Comparison of ENCODE assay signal across 13 mouse cellular contexts in genomic region chr16:59836778-59837177, GRCm38 (mm10).
"Had no signal": no experiment of that assay in that cellular context is flagged by ENCODE, and none has a peak within 500 bp of the region (broad histone marks: within the 10 kb centered on the region; RNA-seq: fewer than 3 reads in every experiment).

No protein-coding gene starts in this region.

- H3K9me3 ChIP-seq: limb, embryonic 12.5 days; liver, embryonic 13.5 days; lung, embryonic 15.5 days had no signal

- DNase-seq: kidney, adult 8-10 months; kidney, postnatal 25 days; liver; liver, embryonic 13.5 days; liver, postnatal 0 days; right cerebral cortex, postnatal 4 days; spleen, adult 18-20 months; thymus, adult 2 months; thymus, postnatal 25 days had no signal

- ATAC-seq: intestine, postnatal 0 days; liver, postnatal 0 days; midbrain, embryonic 16.5 days had no signal

- H3K4me3 ChIP-seq: limb, embryonic 12.5 days; liver, embryonic 13.5 days; lung, embryonic 15.5 days had no signal

- H3K36me3 ChIP-seq: limb, embryonic 12.5 days; liver, embryonic 13.5 days; lung, embryonic 15.5 days had no signal

- H3K4me1 ChIP-seq: limb, embryonic 12.5 days; liver, embryonic 13.5 days; lung, embryonic 15.5 days had no signal

- H3K9ac ChIP-seq: limb, embryonic 12.5 days; liver, embryonic 13.5 days; liver, postnatal 0 days; lung, embryonic 15.5 days had no signal

- H3K27me3 ChIP-seq: limb, embryonic 12.5 days; liver, embryonic 13.5 days; lung, embryonic 15.5 days had no signal

- H3K4me2 ChIP-seq: limb, embryonic 12.5 days; liver, embryonic 13.5 days; lung, embryonic 15.5 days had no signal

- H3K27ac ChIP-seq: limb, embryonic 12.5 days; liver, embryonic 13.5 days; lung, embryonic 15.5 days had no signal
